Mouse (Mus musculus) bone marrow, adult 2 months (tissue): ENCODE measurements around the gene Xylb.

Experiments used
- CTCF ChIP-seq: fragments of 200-500 bp; IDR thresholded peaks from 2 replicates; pipeline ENCODE4 v1.5.1; 2011; ENCODE audit warnings: low read length, control low read depth; ENCODE audit not compliant: control insufficient read depth, insufficient read depth
- POLR2A ChIP-seq: fragments of 200-500 bp; IDR thresholded peaks from 2 replicates; pipeline ENCODE4 v1.6.1; 2011; ENCODE audit warnings: low read depth, mild to moderate bottlenecking, control low read depth, low read length, borderline replicate concordance; ENCODE audit not compliant: control insufficient read depth

- no peak for TF ChIP-seq POLR2A
- TF ChIP-seq CTCF = no peak
These were observed 25.4 kb downstream of the Xylb start for GRCm38 (mm10) chr9:119382603-119383002.
